Mouse (Mus musculus) gastrocnemius, postnatal 4 days (tissue): ENCODE data around the gene Ticam1. TPM values are rescaled to one million over a fixed set of nuclear protein-coding genes. Genes with fewer than 3 reads are reported as not detected.

Experiments
- DNase-seq, 2 experiments: peaks; one replicate each; pipeline ENCODE4 v3.0.0; 2021 to 2022; ENCODE audit warnings: low spot score in 2 of 2, mixed read lengths in 2 of 2
- long read RNA-seq, 2 experiments: library from polyadenylated mRNA; stranded (forward); transcript quantifications; one replicate each; pipeline ENCODE4 v2.0.0; 2021
- total RNA-seq, 2 experiments: library from RNA; stranded (reverse); gene quantifications; 2 replicates each; pipeline ENCODE4 v1.2.3; 2021

Ticam1 gene
- total RNA-seq: 1 to 10 TPM; 8.5 to 8.9 TPM
- long read RNA-seq, experiment 1, partial matches to known transcripts: 0 of 6 reads
- long read RNA-seq, experiment 1, other reads (novel, unspliced or antisense): 2 of 6 reads
- long read RNA-seq, experiment 2, partial matches to known transcripts: 1 of 3 reads
- long read RNA-seq, experiment 2, other reads (novel, unspliced or antisense): 0 of 3 reads

GRCm38 (mm10) chr17:56276643-56277566 is at the start of gene Ticam1:
Ticam1 (minus strand) TSS chr17:56276786.
- peak; percentile 75 to 88 for DNase-seq

- DNase-seq: peak; percentile 99
Observed at GRCm38 (mm10) chr17:56325450-56326152, 49.0 kb upstream of the Ticam1 start, which contains the start of gene Kdm4b. Kdm4b (plus strand) TSS chr17:56326062.

DNA sequence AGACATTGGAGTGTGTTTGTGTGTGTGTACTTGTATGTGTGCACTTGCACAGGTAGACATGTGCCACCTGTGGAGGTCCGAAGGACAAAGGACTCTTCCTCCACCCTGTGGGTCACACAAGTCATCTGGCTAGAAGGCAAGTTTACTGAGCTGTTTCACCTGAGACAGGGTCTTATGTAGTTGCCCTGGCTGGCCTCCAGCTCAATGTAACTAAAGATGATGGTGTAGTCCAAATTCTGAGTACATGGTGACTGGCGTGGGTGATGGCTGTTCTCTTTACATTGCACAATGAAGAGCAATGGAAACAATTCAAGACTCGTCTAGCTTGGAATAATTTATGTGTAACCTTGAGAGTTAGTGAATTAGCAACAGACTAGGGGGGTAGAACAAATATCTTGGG is 47.8 kb upstream of the Ticam1 start:
- DNase-seq: no peak

DNA sequence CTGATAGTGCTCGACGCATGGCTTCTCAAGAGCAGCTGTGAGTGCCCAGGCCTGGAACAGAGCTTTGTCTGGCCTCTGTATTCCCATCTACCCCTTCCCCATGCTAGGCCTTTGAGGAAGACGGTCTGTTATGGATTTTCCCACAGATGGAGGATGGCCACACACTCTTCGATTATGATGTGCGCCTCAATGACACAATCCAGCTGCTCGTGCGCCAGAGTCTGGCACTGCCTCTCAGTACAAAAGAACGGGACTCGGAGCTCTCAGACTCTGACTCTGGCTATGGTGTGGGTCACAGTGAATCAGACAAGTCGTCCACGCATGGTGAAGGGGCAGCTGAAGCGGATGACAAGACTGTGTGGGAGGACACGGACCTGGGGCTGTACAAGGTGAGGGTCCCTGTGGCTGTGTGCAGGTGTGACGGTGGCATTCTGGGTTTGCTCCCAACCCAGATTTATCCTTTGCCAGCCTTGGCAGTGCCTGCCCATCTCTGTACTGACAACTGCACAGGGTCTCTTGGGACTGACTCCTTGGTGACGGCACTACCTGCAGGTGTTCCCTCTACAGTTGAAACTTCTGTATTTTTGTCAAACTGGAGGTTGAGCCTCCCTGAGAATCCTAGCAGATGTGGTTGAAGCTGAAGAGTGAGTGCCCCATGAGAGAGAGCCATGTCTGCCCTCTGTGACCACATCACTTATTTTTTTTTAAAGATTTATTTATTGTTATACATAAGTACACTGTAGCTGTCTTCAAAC is 32.8 kb upstream of the Ticam1 start:
- no peak for DNase-seq

GRCm38 (mm10) chr17:56308088-56308487 is 31.5 kb upstream of the Ticam1 start:
- DNase-seq: no peak

- DNase-seq: no peak
Observed at GRCm38 (mm10) chr17:56305826-56306225, 29.2 kb upstream of the Ticam1 start.

GRCm38 (mm10) chr17:56305156-56305555 is 28.6 kb upstream of the Ticam1 start:
- no peak for DNase-seq

GRCm38 (mm10) chr17:56304718-56305117 is 28.1 kb upstream of the Ticam1 start:
- DNase-seq: no peak

GRCm38 (mm10) chr17:56303847-56304586 is 27.4 kb upstream of the Ticam1 start:
- DNase-seq: peak; percentile 95 to 97

GRCm38 (mm10) chr17:56303160-56303846 is 26.7 kb upstream of the Ticam1 start, which contains the start of gene Uhrf1:
Uhrf1 (plus strand) TSS chr17:56303321.
- DNase-seq: peak; percentile 70 to 88

DNA sequence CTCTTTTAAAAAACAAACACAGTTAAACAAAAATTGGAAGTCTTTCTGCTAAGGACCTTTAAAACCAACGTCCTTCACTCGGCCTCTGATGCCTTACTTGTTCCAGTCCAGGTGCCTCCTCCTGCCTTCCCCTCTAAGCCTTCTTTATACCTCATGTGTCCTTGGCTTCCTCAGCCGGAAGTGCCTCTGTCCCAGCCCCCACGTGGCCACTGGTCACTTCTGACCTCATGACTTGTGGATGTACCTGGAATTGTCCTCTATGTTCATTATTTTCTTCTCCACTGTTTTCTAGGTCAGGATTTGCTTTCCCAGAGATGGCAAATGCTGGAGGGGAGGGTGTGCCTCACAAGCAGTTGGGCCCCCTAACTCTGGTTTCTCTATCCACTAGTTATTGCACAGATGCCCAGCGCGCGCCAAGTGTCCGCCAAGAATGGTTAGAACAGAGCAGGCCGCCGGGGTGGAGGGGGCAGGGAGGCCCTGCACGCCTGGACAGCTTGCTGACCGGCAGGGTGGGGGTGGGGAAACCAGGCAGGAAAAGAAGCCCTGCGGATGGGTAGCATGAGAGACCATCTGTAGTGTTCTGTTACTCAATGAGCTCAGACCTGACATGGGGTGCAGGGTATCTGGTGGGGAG is 25.9 kb upstream of the Ticam1 start:
- no peak for DNase-seq

DNA sequence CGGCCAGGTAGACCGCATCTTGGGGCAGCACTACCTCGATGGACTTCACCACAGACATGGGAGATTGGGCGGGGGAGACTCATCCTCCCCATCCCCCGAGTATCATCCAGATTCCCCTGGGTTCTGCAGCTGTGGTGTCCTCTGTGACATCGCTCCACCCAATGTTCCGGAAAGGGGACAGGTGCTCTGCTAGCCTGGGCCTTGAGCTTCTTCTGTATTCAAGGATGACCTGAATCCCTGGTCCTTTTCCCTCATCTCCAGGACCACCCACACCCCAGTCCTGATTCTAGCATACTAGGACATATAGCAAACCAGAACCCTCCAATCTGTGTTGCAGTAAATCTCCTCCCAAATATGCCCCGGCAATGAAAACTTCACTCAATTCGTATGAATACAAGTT is 23.6 kb upstream of the Ticam1 start, which contains the start of gene Arrdc5:
Gene Arrdc5 (minus strand): TSS at position 101 of the 400 bp plus-strand sequence.
- DNase-seq: no peak

GRCm38 (mm10) chr17:56298238-56298637 is 21.7 kb upstream of the Ticam1 start:
- no peak for DNase-seq

DNA sequence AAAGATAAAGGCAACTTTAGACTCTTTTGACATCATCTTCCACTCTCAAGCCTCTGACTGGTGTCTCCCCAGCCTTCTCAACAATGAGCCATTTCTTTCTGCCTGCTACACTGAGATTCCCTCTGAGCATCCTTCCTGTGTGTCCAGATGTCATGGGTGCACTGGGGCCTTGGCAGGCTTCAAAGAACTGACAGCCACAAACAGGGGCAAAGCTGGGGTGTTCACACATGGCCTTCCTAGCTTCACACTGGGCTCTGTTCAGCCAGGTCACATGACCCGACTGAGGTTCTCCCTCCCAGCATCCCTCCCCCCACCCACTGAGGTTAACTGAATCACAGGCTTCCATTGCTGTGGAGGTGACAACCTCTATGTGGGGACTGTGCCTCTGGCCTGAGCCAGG is 19.6 kb upstream of the Ticam1 start:
- DNase-seq: no peak

DNA sequence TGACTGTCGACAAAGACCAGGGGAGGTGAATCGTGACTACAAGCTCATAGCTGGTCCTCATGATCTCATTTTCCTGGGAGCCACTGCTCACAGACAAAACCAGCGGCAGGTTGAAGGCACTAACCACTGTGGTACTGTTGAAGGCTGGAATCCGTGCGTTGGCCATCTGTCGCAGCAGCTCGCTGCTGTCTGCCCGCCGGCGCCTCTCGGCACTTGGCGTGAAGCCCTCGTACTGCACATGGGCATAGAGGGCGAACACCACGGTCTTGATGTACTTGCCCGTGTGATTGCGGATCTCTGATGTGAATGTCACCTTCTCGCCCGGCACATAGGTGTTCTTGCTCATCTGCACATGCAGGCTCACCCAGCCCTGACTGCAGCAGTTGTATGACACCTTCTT is 17.7 kb upstream of the Ticam1 start:
- DNase-seq: no peak

DNA sequence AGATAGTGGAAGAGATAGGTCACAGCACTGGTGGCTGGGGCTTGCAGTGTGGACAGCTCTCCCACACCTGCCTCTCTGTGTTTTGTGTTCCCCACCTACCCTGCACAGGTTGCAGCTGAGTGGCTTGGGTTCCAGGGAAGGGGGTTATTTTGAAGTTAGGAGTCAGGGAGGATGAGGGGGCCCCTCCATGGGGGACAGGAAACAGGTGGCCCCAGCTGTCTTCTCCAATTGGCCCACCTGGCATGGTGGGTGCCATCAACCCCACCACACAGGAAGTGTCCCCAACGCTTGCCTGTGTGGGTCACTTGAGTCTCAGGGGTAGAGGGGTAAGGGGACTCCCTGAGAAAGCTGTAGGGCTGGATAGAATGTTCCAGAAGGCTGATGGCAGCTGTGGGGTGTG is 16.7 kb upstream of the Ticam1 start:
- no peak for DNase-seq

DNA sequence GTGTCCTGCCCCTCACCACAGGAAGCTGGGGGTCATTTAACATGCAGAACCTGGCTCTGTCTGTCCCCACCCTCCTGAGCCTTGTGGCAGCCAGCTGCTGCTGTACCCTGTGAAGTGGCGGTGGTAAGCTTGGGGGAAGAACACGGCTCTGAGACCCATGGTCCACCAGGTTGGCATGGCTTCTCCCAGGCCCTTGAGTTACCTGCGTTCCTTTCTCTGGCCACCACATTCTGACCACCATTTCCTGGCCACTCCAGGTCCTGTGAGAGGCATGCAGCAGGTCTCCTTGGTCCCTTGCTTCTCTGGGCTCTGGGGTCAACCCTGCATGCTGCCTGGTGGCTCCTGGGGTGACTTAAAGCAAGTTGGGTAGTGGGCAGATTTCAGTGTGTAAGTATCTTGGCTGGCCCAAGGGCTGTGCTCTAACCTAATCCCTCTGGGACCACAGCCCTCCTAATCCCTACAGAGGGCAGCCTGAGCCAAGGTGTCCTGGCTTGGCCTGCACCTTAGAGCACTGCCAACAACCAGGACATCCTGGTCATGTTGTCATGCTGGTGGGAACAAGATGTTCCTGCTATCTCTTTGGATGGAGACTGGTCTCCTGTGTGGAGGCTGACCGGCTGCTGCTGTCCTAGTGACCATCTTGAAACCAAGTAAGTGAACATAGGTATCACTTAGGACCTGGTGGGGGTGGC is 16.1 kb upstream of the Ticam1 start, which contains the start of gene Plin3:
Gene Plin3 (minus strand): TSS at position 343 of the 692 bp plus-strand sequence.
- DNase-seq: no peak

DNA sequence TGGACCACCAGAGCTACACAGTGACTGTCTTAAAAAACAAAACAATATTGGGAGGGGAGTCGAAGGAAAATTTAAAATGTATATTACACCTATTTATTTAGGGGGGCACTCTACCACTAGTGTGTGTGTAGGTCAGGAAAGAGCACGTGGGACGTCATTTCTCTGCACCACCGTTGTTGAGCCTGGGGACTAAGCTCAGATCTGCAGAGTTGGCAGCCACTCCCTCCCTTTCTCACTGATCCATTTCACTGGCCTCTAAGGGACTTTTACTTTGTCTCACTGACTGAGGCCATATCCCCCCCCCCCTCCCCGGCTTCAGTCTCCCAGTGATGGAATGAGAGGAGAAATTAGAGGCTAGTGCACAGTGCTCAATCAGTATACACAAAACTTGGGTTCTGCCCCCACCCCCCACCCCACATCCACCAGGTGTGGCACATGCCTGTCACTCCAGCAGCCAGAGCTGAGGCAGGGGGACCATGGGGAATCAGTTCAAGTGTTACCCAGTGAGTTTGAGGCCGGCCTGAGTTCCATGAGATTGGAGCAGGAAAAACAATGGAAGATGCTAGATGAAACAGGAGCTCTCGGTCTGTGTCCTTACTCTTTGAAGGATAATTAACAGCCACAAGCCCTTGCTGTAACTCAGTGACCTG is 15.4 kb upstream of the Ticam1 start:
- DNase-seq: no peak
